Mouse (Mus musculus) ES-Bruce4 (cell line): Measurements from ENCODE around the gene Tada2a. TPM values are rescaled to one million over a fixed set of nuclear protein-coding genes. Genes with fewer than 3 reads are reported as not detected.

Source experiments
- H3K27ac ChIP-seq: 2 replicates; pipeline ENCODE4 v1.5.1; 2012; ENCODE audit warnings: low read length, inconsistent platforms; ENCODE audit not compliant: insufficient read depth
- H3K27me3 ChIP-seq: 2 replicates; pipeline ENCODE4 v1.6.1; 2012; ENCODE audit warnings: mild to moderate bottlenecking, low read length, inconsistent platforms; ENCODE audit not compliant: control insufficient read depth, poor library complexity, insufficient read depth, severe bottlenecking
- H3K36me3 ChIP-seq: 2 replicates; pipeline ENCODE4 v1.6.1; 2012; ENCODE audit warnings: inconsistent platforms, mild to moderate bottlenecking, low read length, moderate library complexity; ENCODE audit not compliant: control insufficient read depth, poor library complexity, insufficient read depth, severe bottlenecking
- H3K4me1 ChIP-seq: one replicate; pipeline ENCODE4 v1.8.1; 2011; ENCODE audit warnings: low read length; ENCODE audit not compliant: control insufficient read depth, insufficient read depth
- H3K4me3 ChIP-seq: 2 replicates; pipeline ENCODE4 v1.5.1; 2011; ENCODE audit warnings: low read depth, mild to moderate bottlenecking, low read length
- H3K9ac ChIP-seq: 2 replicates; pipeline ENCODE4 v1.6.1; 2012; ENCODE audit warnings: low read depth, mild to moderate bottlenecking, inconsistent platforms; ENCODE audit not compliant: poor library complexity, severe bottlenecking
- H3K9me3 ChIP-seq: replicated peaks from 2 replicates; pipeline ENCODE4 v1.6.1; 2012; ENCODE audit warnings: mild to moderate bottlenecking, low read length, inconsistent platforms; ENCODE audit not compliant: control insufficient read depth, poor library complexity, insufficient read depth, severe bottlenecking
- CTCF ChIP-seq: IDR thresholded peaks from one replicate; pipeline ENCODE4 v1.8.1; 2011; ENCODE audit warnings: low read depth, low read length
- EP300 ChIP-seq: IDR thresholded peaks from 2 replicates; pipeline ENCODE4 v1.6.1; 2011; ENCODE audit warnings: low read depth, low read length; ENCODE audit not compliant: insufficient read depth
- POLR2A ChIP-seq: IDR thresholded peaks from one replicate; pipeline ENCODE4 v1.8.1; 2011; ENCODE audit warnings: low read length; ENCODE audit not compliant: insufficient read depth
- polyA plus RNA-seq: library from polyadenylated mRNA; stranded (reverse); fragments of >200 nt; gene quantifications from 2 replicates; pipeline ENCODE4 v1.2.4, GENCODE M21; 2011; ENCODE audit warnings: low read depth; ENCODE audit not compliant: missing spikeins, insufficient read depth, insufficient read length

The Tada2a gene
- polyA plus RNA-seq, 1 experiment = 95.8 TPM

DNA sequence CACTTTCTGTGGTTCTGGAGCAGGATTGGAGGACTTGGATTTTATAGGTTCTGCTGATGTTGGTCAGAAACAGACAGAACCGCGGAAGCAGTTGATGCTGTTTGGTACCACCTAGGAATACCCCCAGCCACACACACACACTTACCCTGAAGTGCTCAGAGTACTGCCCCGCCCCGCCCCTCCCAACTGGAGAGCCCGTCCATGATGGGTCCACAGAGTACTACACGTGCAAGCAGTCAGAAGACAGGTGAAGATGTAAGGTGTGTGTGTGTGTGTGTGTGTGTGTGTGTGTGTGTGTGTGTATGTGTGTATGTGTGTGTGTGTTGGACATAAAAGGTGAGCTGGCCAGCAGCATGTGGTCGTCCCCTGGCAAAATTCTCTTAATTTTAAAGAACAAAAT is 76.3 kb downstream of the Tada2a start:
- no peak for TF ChIP-seq CTCF
- TF ChIP-seq POLR2A = no peak
- TF ChIP-seq EP300 = no peak
- no peaks in the 10 kb centered on the region for H3K9me3 ChIP-seq
- no peaks in the 10 kb centered on the region for H3K4me1 ChIP-seq
- H3K36me3 ChIP-seq = no peaks in the 10 kb centered on the region
- H3K4me3 ChIP-seq = no peak overlapping the region
- no peak overlapping the region for H3K9ac ChIP-seq
- H3K27ac ChIP-seq = no peak overlapping the region
- no peaks in the 10 kb centered on the region for H3K27me3 ChIP-seq

DNA sequence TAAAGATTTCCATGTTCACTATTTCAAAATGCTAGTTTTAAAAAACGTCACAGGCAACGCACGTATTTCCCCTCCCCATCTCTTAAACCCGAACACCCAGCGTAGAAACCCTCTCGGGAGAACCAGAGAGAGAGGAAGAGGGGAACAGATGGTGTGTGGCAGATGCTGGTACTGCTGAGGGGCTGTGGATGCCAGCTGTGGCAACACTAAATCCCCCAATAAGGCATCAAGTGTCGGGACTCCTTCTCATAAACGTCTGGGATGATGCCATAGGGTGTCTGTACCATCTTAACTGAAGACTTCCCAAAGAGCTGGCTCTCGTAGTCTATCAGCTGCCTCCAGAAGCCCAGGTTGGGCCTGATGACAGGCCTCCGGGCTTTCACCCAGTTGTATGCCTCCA is 81.0 kb downstream of the Tada2a start:
- Histone ChIP-seq H3K27me3 (no peaks in the 10 kb centered on the region), H3K36me3 (no peaks in the 10 kb centered on the region), H3K4me1 (no peaks in the 10 kb centered on the region), H3K9me3 (no peaks in the 10 kb centered on the region), H3K4me3 (no peak overlapping the region), H3K9ac (no peak overlapping the region), H3K27ac (no peak overlapping the region)
- TF ChIP-seq EP300 (no peak), POLR2A (no peak)

- TF ChIP-seq CTCF = no peak
- TF ChIP-seq EP300 = no peak
- no peak for TF ChIP-seq POLR2A
- Histone ChIP-seq H3K9ac (no peak overlapping the region), H3K27me3 (no peaks in the 10 kb centered on the region), H3K9me3 (no peaks in the 10 kb centered on the region), H3K4me1 (no peaks in the 10 kb centered on the region), H3K27ac (no peak overlapping the region), H3K4me3 (no peak overlapping the region), H3K36me3 (no peaks in the 10 kb centered on the region)
Observed at GRCm38 (mm10) chr11:84047270-84047669, 82.1 kb downstream of the Tada2a start.

GRCm38 (mm10) chr11:84044988-84045387 is 84.4 kb downstream of the Tada2a start:
- H3K36me3 ChIP-seq = no peaks in the 10 kb centered on the region
- no peak overlapping the region for H3K27ac ChIP-seq
- TF ChIP-seq POLR2A (no peak), CTCF (no peak), EP300 (no peak)
- no peaks in the 10 kb centered on the region for H3K4me1 ChIP-seq
- H3K27me3 ChIP-seq = no peaks in the 10 kb centered on the region
- no peak overlapping the region for H3K4me3 ChIP-seq
- H3K9ac ChIP-seq = no peak overlapping the region
- no peaks in the 10 kb centered on the region for H3K9me3 ChIP-seq

DNA sequence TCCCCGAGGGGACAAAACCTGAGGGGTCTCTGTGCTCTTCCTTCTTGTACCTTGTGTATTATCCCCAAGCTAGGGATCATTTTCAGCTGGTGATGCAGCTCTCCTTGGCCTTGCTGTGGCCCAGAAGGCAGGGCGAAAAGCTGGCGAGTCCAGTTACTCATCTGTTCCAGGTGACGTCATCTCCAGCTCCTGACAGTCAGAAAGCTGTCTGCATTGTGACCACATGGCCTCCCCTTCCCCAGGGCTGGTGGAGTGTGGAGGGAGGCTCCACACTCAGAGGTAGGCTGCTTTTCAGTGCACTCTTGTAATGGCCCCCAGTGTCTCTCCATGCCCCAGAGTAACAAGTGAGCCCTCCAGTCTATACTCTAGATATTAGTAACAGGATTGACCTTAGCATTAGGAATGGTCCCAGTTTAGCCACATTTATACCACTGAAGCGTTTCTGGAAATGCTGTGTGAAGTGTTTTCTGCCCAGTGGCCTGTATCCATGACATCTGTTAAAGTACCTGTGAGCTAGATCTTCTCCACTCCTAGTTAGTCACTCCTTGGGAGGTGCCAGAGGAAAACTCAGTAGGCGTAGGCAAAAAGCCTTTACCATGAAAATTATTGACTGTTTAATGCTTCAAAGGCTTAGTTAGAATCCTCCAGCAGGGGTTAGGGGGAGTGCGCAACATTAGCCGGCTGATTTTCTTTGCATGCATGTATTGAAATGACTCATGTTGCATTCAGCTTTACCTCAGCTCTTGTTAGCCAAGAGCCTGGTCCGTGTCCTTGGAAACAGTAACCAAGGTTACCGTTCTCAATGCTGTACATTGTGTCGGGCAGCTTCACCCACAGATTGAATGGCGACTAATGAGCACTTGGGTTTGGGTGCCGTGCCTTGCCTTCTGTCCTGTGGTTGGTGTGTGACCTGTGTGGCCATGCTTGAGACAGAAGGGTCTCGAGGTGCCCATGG is 86.3 kb downstream of the Tada2a start:
- Histone ChIP-seq H3K36me3 (no peaks in the 10 kb centered on the region), H3K4me1 (no peaks in the 10 kb centered on the region), H3K27me3 (no peaks in the 10 kb centered on the region), H3K27ac (no peak overlapping the region), H3K9ac (no peak overlapping the region), H3K4me3 (no peak overlapping the region), H3K9me3 (no peaks in the 10 kb centered on the region)
- TF ChIP-seq EP300 (no peak), POLR2A (no peak), CTCF (no peak)

DNA sequence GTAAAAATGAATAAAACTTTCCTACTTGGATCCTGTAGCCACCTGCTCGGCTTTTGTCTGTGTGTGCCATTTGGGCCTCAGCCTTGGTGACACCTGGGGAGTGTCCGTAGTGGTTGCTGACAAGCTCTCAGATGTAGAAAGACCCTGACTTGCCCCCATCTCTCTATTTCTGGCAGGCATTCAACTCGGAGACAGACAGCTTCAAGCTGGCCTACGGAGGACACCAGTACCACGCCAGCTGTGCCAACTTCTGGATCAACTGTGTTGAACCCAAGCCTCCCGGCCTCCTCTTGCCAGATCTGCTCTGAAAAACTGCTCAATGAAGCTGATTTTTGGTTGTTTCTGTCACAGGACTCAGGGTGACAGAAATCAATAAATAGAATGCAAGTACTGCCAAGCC is 88.8 kb downstream of the Tada2a start:
- no peak overlapping the region for H3K4me3 ChIP-seq
- no peak overlapping the region for H3K9ac ChIP-seq
- H3K27me3 ChIP-seq = no peaks in the 10 kb centered on the region
- H3K36me3 ChIP-seq = no peaks in the 10 kb centered on the region
- no peaks in the 10 kb centered on the region for H3K9me3 ChIP-seq
- H3K4me1 ChIP-seq = no peaks in the 10 kb centered on the region
- no peak for TF ChIP-seq EP300
- no peak for TF ChIP-seq CTCF
- TF ChIP-seq POLR2A = no peak
- H3K27ac ChIP-seq = no peak overlapping the region
